Mouse (Mus musculus): ENCODE measurements around the gene Olfr718-ps1. TPM values are rescaled to one million over a fixed set of nuclear protein-coding genes. Genes with fewer than 3 reads are reported as not detected.

Olfr718-ps1 gene
- polyA plus RNA-seq, 1 experiment from 2014 or later: not detected

DNA sequence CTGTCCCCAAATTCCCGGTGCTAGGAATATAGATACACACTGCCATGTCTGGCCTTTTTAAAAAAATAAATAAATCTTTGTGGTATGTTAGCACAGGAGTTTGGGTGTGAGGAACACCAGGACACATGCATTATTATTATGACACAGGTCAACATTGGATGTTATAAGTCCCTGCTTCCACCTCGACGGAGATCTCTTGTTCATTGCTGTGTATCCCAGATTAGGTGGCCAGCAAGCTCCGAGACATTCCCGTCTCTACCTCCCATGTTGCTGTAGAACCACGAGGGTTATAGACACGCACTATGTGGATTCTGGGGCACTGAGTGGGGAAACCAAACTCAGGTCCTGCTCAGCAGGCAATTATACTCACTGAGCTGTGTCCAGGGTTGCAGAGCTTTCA, 52.1 kb downstream of the Olfr718-ps1 start:
- Histone ChIP-seq H3K9me3 (replicated peaks) (no peaks in the 10 kb centered on the region), H3K27me3 (no peaks in the 10 kb centered on the region), H3K36me3 (peaks cover 19% of the 10 kb centered on the region; the same call in 1 of the 2 replicates), H3K4me3 (no peak overlapping the region), H3K9ac (no peak overlapping the region), H3K4me2 (no peak overlapping the region), H3K27ac (no peak overlapping the region), H3K4me1 (replicated peaks) (peaks cover 4% of the 10 kb centered on the region; the same call in 1 of the 2 replicates)
- no peak for ATAC-seq (replicated peaks; ENCODE audit: insufficient number of reproducible peaks, insufficient read depth, low FRiP score, low read depth)
- WGBS: 85% methylated on average over 7 of the region's 7 CpGs

DNA sequence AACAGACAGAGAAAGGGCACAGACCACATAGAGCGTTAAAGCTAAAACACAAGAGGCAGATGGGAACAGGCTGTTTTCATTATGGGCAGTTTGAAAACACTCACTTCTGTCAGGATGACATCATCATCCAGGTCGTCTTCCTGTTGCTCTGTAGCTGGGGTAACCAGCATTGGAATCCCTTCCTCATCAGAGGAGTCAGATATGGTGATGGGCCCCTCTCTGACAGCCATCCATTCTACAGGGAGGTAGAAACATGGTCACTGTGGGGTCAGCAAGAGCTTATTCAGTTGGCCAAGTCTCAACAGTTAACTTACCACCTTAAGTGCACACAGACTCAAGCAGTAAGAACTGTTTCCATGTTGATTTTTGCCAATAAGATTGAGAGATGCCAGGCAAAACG, 54.5 kb downstream of the Olfr718-ps1 start:
- H3K9ac ChIP-seq: no peak overlapping the region
- H3K4me3 ChIP-seq: no peak overlapping the region
- peaks cover 39% of the 10 kb centered on the region for H3K36me3 ChIP-seq
- 51% methylated on average over 3 of the region's 3 CpGs for WGBS
- no peaks in the 10 kb centered on the region for H3K27me3 ChIP-seq
- no peak for ATAC-seq (replicated peaks; ENCODE audit: insufficient number of reproducible peaks, insufficient read depth, low FRiP score, low read depth)
- H3K4me2 ChIP-seq: no peak overlapping the region
- peaks cover 4% of the 10 kb centered on the region; the same call in 1 of the 2 replicates for H3K4me1 ChIP-seq (replicated peaks)
- no peak overlapping the region for H3K27ac ChIP-seq
- H3K9me3 ChIP-seq (replicated peaks): no peaks in the 10 kb centered on the region

DNA sequence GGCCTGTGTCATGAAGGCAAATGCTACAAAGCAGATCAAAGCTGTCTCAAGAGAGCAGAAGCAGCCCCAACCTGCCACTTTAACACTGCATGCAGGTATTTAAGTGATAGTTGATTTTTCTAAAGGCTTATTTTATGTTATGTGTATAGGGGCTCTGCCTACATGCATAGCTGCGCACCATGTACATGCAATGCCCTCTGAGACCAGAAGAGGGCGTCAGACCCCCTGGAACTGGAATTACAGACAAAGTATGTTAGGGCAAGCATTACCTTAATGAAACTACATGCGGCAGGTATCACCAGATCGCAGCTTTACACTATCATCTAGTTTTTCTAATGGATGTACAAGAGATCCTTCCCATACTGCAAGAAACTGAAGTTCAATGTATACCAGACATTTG, 62.5 kb downstream of the Olfr718-ps1 start:
- Histone ChIP-seq H3K9ac (no peak overlapping the region), H3K9me3 (replicated peaks) (no peaks in the 10 kb centered on the region), H3K4me2 (no peak overlapping the region), H3K27me3 (no peaks in the 10 kb centered on the region), H3K4me1 (replicated peaks) (no peaks in the 10 kb centered on the region), H3K27ac (no peak overlapping the region), H3K4me3 (no peak overlapping the region), H3K36me3 (peaks cover 73% of the 10 kb centered on the region)
- WGBS: 69% methylated on average over 4 of the region's 4 CpGs
- ATAC-seq (replicated peaks; ENCODE audit: insufficient number of reproducible peaks, insufficient read depth, low FRiP score, low read depth): no peak

Small RNA genes within 50 kb of the gene (microRNA-seq; reads per million reads assigned to microRNA genes)
- not detected for gene Gm44405

Other genes starting within 250 kb of the Olfr718-ps1 start
- 5,943 and 6,493 TPM in 2 replicates for gene Actb, start 240.8 kb downstream of the Olfr718-ps1 start, polyA plus RNA-seq (2015; fragmentation: Nextera tagmentation; extraction: Ambion mirVana)
- 108 and 137 TPM in 2 replicates for gene Fscn1, start 187.2 kb downstream of the Olfr718-ps1 start, polyA plus RNA-seq (2015; fragmentation: Nextera tagmentation; extraction: Ambion mirVana)
- 23.9 and 27.5 TPM in 2 replicates for gene Rnf216, start 34.6 kb downstream of the Olfr718-ps1 start, polyA plus RNA-seq (2015; fragmentation: Nextera tagmentation; extraction: Ambion mirVana)
- 6.8 and 9.3 TPM in 2 replicates for gene Rbak, start 33.2 kb upstream of the Olfr718-ps1 start, polyA plus RNA-seq (2015; fragmentation: Nextera tagmentation; extraction: Ambion mirVana)
- gene Spdye4b, start 33.4 kb upstream of the Olfr718-ps1 start, polyA plus RNA-seq (2015; fragmentation: Nextera tagmentation; extraction: Ambion mirVana): not detected in 2 replicates
- gene Spdye4a, start 79.3 kb upstream of the Olfr718-ps1 start, polyA plus RNA-seq (2015; fragmentation: Nextera tagmentation; extraction: Ambion mirVana): not detected in 2 replicates
- 6.1 and 8.8 TPM in 2 replicates for gene Zfp12, start 87.6 kb upstream of the Olfr718-ps1 start, polyA plus RNA-seq (2015; fragmentation: Nextera tagmentation; extraction: Ambion mirVana)
- gene Zfp316, start 122.4 kb upstream of the Olfr718-ps1 start, polyA plus RNA-seq (2015; fragmentation: Nextera tagmentation; extraction: Ambion mirVana): 2.2 and 2.8 TPM in 2 replicates
- not detected in 2 replicates for gene Zfp853, start 146.0 kb upstream of the Olfr718-ps1 start, polyA plus RNA-seq (2015; fragmentation: Nextera tagmentation; extraction: Ambion mirVana)
- gene E130309D02Rik, start 167.8 kb upstream of the Olfr718-ps1 start, polyA plus RNA-seq (2015; fragmentation: Nextera tagmentation; extraction: Ambion mirVana): 18.7 and 25.7 TPM in 2 replicates
- gene Zdhhc4, start 181.7 kb upstream of the Olfr718-ps1 start, polyA plus RNA-seq (2015; fragmentation: Nextera tagmentation; extraction: Ambion mirVana): 49.8 and 56.0 TPM in 2 replicates
- 0.06 TPM in 1 of 2 replicates, not detected in the other for gene Grid2ip, start 209.8 kb upstream of the Olfr718-ps1 start, polyA plus RNA-seq (2015; fragmentation: Nextera tagmentation; extraction: Ambion mirVana)